Comparison of ENCODE assay signal across 9 mouse cellular contexts in the genomic region with DNA sequence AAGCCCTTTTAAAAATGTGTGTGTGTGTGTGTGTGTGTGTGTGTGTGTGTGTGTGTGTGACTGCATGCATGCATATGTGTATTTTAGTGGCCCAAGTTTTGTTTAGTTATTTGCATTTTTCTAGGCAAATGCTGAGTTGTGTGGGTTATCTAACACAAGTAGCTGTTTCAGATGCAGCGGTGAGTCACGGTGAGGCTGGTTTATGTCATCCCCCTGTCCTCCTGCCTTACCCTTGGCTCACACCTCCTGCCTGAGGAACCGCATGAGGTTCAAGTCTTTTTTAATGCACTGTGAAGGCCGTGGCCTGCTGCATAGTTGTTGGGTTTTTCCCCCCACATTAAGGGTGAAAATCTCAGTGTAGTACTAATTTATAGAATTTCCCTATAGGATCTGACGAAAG.
DNase-seq lines count a peak whose midpoint lies in the region; ATAC-seq and TF ChIP-seq lines count a peak whose summit lies in the region.
"Had no signal": no experiment of that assay in that cellular context is flagged by ENCODE, and none has a peak within 500 bp of the region (broad histone marks: within the 10 kb centered on the region; RNA-seq: fewer than 3 reads in every experiment).

No protein-coding gene starts in this region.

- H3K4me3 ChIP-seq in lung, adult 2 months (replicated peaks; ENCODE audit: extremely low read depth, low read depth, low read length) = peak overlapping the region; percentile 29
- H3K4me3 ChIP-seq in cortical plate, adult 2 months (ENCODE audit: insufficient read depth, low read length) = no peak overlapping the region
- H3K4me3 ChIP-seq in forebrain, embryonic 15.5 days = no peak overlapping the region
- H3K4me3 ChIP-seq: embryonic facial prominence, embryonic 15.5 days had no signal

- H3K9me3 ChIP-seq in forebrain, embryonic 15.5 days = no peaks in the 10 kb centered on the region
- H3K9me3 ChIP-seq: embryonic facial prominence, embryonic 15.5 days had no signal

- DNase-seq in adrenal gland, postnatal 25 days = peak; percentile 29
- DNase-seq in adrenal gland, postnatal 4 days (ENCODE audit: low spot score in 2 of 2) = no peak
- no peak for DNase-seq in lung, adult 2 months
- no peak for DNase-seq in lung, postnatal 14 days
- peak; percentile 66 to 67 for DNase-seq in natural killer cell, adult 2 months (ENCODE audit: low spot score in 2 of 2)

- no peak overlapping the region for H3K9ac ChIP-seq in forebrain, embryonic 15.5 days (replicated peaks)
- H3K9ac ChIP-seq: embryonic facial prominence, embryonic 15.5 days had no signal

- peak overlapping the region; percentile 35; the same call in 1 of the 2 replicates for H3K27ac ChIP-seq in cortical plate, adult 2 months (ENCODE audit: insufficient read depth, low read length)
- H3K27ac ChIP-seq in forebrain, embryonic 15.5 days (replicated peaks) = no peak overlapping the region

- H3K36me3 ChIP-seq in forebrain, embryonic 15.5 days = no peaks in the 10 kb centered on the region
- H3K36me3 ChIP-seq: embryonic facial prominence, embryonic 15.5 days had no signal

- WGBS in lung, adult 2 months = 40% methylated on average over 5 of the region's 5 CpGs
- WGBS in forebrain, embryonic 15.5 days = 67% methylated on average over 5 of the region's 5 CpGs

- H3K4me2 ChIP-seq in forebrain, embryonic 15.5 days (replicated peaks) = no peak overlapping the region
- H3K4me2 ChIP-seq: embryonic facial prominence, embryonic 15.5 days had no signal

- no peak for TF ChIP-seq POLR2A in lung, adult 2 months (IDR thresholded peaks at IDR 0.05; ENCODE audit: borderline replicate concordance, extremely low read depth, low read depth, low read length)
- TF ChIP-seq POLR2A in cortical plate, adult 2 months (IDR thresholded peaks at IDR 0.05; ENCODE audit: extremely low read depth, insufficient read depth, low read length) = no peak

- no peak for ATAC-seq in forebrain, embryonic 15.5 days (replicated peaks)
- no peak for ATAC-seq in monocyte, adult 5-6 weeks (replicated peaks; ENCODE audit: insufficient number of reproducible peaks, low FRiP score, low TSS enrichment, poor library complexity, severe bottlenecking)

- no peak for TF ChIP-seq CTCF in lung, adult 2 months (IDR thresholded peaks at IDR 0.05; ENCODE audit: insufficient read depth, low read length)
- no peak for TF ChIP-seq CTCF in cortical plate, adult 2 months (IDR thresholded peaks at IDR 0.05; ENCODE audit: extremely low read depth, insufficient read depth, low read length)

- H3K4me1 ChIP-seq in lung, adult 2 months (ENCODE audit: control insufficient read depth, insufficient read depth, low read length) = peaks cover 31% of the 10 kb centered on the region
- peaks cover 1% of the 10 kb centered on the region; the same call in 1 of the 2 replicates for H3K4me1 ChIP-seq in cortical plate, adult 2 months (ENCODE audit: control insufficient read depth, insufficient read depth, low read length)
- H3K4me1 ChIP-seq in forebrain, embryonic 15.5 days = 0 out of 2 replicates have a peak, but pooled peaks cover 3% of the 10 kb centered on the region

- no peaks in the 10 kb centered on the region for H3K27me3 ChIP-seq in forebrain, embryonic 15.5 days
- H3K27me3 ChIP-seq: embryonic facial prominence, embryonic 15.5 days had no signal

Comparison
In these comparisons a context has a peak if more than half of its experiments do, and no peak if none do; other contexts are left out.
1. DNase-seq: peak in adrenal gland, postnatal 25 days (single experiment) and natural killer cell, adult 2 months (2 of 2); none in adrenal gland, postnatal 4 days (0 of 2), lung, adult 2 months (single experiment) and lung, postnatal 14 days (single experiment).